ENCODE assay signal across 14 mouse cellular contexts in the genomic region with DNA sequence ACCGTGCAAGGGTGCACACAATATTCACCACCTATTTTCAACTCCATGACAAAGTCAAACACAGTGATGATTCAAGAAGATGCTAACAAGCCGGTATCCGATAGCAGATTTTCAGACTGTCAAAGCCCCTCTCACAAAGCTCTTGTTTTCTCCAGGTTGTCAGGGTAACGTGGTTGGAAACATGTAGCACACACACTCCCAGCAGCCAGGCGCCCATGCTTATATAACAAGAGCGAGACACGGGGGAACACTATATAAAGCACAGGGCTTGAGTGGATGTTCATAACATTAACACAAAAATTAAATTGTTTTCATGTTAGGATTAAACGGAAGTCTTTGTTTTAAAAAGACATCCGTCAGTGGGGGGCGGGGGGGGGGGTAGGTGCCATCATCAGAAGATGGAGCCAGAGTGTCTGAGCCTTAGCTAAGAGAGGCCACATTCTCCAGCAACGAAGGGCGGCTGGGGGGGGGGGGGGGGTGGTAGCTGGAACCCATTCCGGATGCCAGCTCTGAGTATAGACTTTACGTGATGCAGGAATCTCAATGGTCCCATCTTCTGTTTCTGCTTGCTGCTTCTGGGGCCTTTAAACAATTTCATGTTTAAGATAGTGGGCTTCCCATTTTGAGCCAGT.
DNase-seq lines count a peak whose midpoint lies in the region; ATAC-seq and TF ChIP-seq lines count a peak whose summit lies in the region.
"Had no signal": no experiment of that assay in that cellular context is flagged by ENCODE, and none has a peak within 500 bp of the region (broad histone marks: within the 10 kb centered on the region; RNA-seq: fewer than 3 reads in every experiment).

No protein-coding gene starts in this region.

- no peak for TF ChIP-seq CTCF in forebrain, postnatal 0 days (IDR thresholded peaks at IDR 0.05; ENCODE audit: low read depth)

- peaks cover 11% of the 10 kb centered on the region for H3K4me1 ChIP-seq in forebrain, postnatal 0 days (ENCODE audit: insufficient read depth)
- peaks cover 26% of the 10 kb centered on the region for H3K4me1 ChIP-seq in forebrain, embryonic 11.5 days (replicated peaks; ENCODE audit: control insufficient read depth, insufficient read depth, low read length)
- peaks cover 58% of the 10 kb centered on the region for H3K4me1 ChIP-seq in midbrain, embryonic 14.5 days (ENCODE audit: control insufficient read depth, insufficient read depth, low read length)
- H3K4me1 ChIP-seq in midbrain, embryonic 10.5 days, result peaks cover 63% of the 10 kb centered on the region

- H3K27ac ChIP-seq in forebrain, postnatal 0 days (ENCODE audit: low read depth, low read length), result no peak overlapping the region
- no peak overlapping the region for H3K27ac ChIP-seq in forebrain, embryonic 11.5 days (ENCODE audit: low read depth, low read length)
- H3K27ac ChIP-seq in midbrain, embryonic 14.5 days (replicated peaks; ENCODE audit: low read depth, low read length), result no peak overlapping the region; the same call in 1 of the 2 replicates
- H3K27ac ChIP-seq in midbrain, embryonic 10.5 days (replicated peaks), result no peak overlapping the region
- H3K27ac ChIP-seq: embryonic facial prominence, embryonic 12.5 days had no signal

- H3K9ac ChIP-seq in forebrain, postnatal 0 days, result no peak overlapping the region
- no peak overlapping the region for H3K9ac ChIP-seq in forebrain, embryonic 11.5 days (ENCODE audit: low read length)
- no peak overlapping the region for H3K9ac ChIP-seq in midbrain, embryonic 14.5 days (replicated peaks; ENCODE audit: low read length)
- H3K9ac ChIP-seq: embryonic facial prominence, embryonic 12.5 days had no signal

- H3K4me3 ChIP-seq in forebrain, postnatal 0 days (ENCODE audit: low read depth, low read length), result no peak overlapping the region
- no peak overlapping the region for H3K4me3 ChIP-seq in forebrain, embryonic 11.5 days (ENCODE audit: low read depth, low read length)
- no peak overlapping the region for H3K4me3 ChIP-seq in midbrain, embryonic 14.5 days (replicated peaks; ENCODE audit: low read depth, low read length)
- H3K4me3 ChIP-seq in midbrain, embryonic 10.5 days, result no peak overlapping the region
- H3K4me3 ChIP-seq: embryonic facial prominence, embryonic 12.5 days had no signal

- no peaks in the 10 kb centered on the region for H3K27me3 ChIP-seq in forebrain, postnatal 0 days (ENCODE audit: insufficient read depth, low read length)
- H3K27me3 ChIP-seq in forebrain, embryonic 11.5 days (ENCODE audit: control insufficient read depth, insufficient read depth, low read length), result no peaks in the 10 kb centered on the region
- no peaks in the 10 kb centered on the region for H3K27me3 ChIP-seq in midbrain, embryonic 14.5 days (ENCODE audit: control insufficient read depth, insufficient read depth, low read length)
- H3K27me3 ChIP-seq in midbrain, embryonic 10.5 days (ENCODE audit: low read depth, poor library complexity, severe bottlenecking), result no peaks in the 10 kb centered on the region
- H3K27me3 ChIP-seq: embryonic facial prominence, embryonic 12.5 days had no signal

- H3K9me3 ChIP-seq in forebrain, postnatal 0 days (ENCODE audit: low read length), result no peaks in the 10 kb centered on the region
- no peaks in the 10 kb centered on the region for H3K9me3 ChIP-seq in forebrain, embryonic 11.5 days (ENCODE audit: control insufficient read depth, low read length)
- H3K9me3 ChIP-seq in midbrain, embryonic 14.5 days (ENCODE audit: control insufficient read depth, low read length), result no peaks in the 10 kb centered on the region
- no peaks in the 10 kb centered on the region for H3K9me3 ChIP-seq in midbrain, embryonic 10.5 days (replicated peaks)
- H3K9me3 ChIP-seq: embryonic facial prominence, embryonic 12.5 days had no signal

- WGBS in forebrain, postnatal 0 days, result 41% methylated on average over 14 of the region's 14 CpGs
- 75% methylated on average over 14 of the region's 14 CpGs for WGBS in forebrain, embryonic 11.5 days
- 58% methylated on average over 14 of the region's 14 CpGs for WGBS in midbrain, embryonic 14.5 days
- WGBS in midbrain, embryonic 10.5 days, result 86% methylated on average over 14 of the region's 14 CpGs

- no peaks in the 10 kb centered on the region for H3K36me3 ChIP-seq in forebrain, postnatal 0 days (ENCODE audit: insufficient read depth)
- no peaks in the 10 kb centered on the region for H3K36me3 ChIP-seq in forebrain, embryonic 11.5 days (ENCODE audit: control insufficient read depth, insufficient read depth, low read length)
- H3K36me3 ChIP-seq in midbrain, embryonic 14.5 days (ENCODE audit: control insufficient read depth, insufficient read depth, low read length), result no peaks in the 10 kb centered on the region
- H3K36me3 ChIP-seq in midbrain, embryonic 10.5 days, result no peaks in the 10 kb centered on the region
- H3K36me3 ChIP-seq: embryonic facial prominence, embryonic 12.5 days had no signal

- DNase-seq in forebrain, postnatal 0 days, result peak; percentile 83
- DNase-seq in forebrain, embryonic 11.5 days (ENCODE audit: low spot score), result no peak
- DNase-seq in midbrain, embryonic 14.5 days, result peak; percentile 68
- DNase-seq in midbrain, embryonic 10.5 days (ENCODE audit: low spot score), result no peak
- DNase-seq in layer of hippocampus, postnatal 36 days, result peak; percentile 38 to 55
- peak; percentile 79 to 86 for DNase-seq in right cerebral cortex, postnatal 10 days (ENCODE audit: low spot score in 2 of 2)
- DNase-seq in thymus, postnatal 36 days, result no peak
- DNase-seq in thymus, postnatal 25 days, result no peak
- DNase-seq: kidney, postnatal 36 days; liver; thymus, postnatal 14 days had no signal

- ATAC-seq in forebrain, postnatal 0 days, result peak; percentile 89
- no peak for ATAC-seq in forebrain, embryonic 11.5 days (replicated peaks; ENCODE audit: low FRiP score)
- no peak for ATAC-seq in midbrain, embryonic 14.5 days (ENCODE audit: low FRiP score, low TSS enrichment)
- ATAC-seq: inflammation-experienced regulatory T-cells, adult 6 months had no signal

- no peak overlapping the region for H3K4me2 ChIP-seq in forebrain, postnatal 0 days (ENCODE audit: low read depth)
- no peak overlapping the region for H3K4me2 ChIP-seq in forebrain, embryonic 11.5 days (ENCODE audit: low read depth, low read length, severe bottlenecking)
- no peak overlapping the region for H3K4me2 ChIP-seq in midbrain, embryonic 14.5 days (ENCODE audit: low read length)
- H3K4me2 ChIP-seq: embryonic facial prominence, embryonic 12.5 days; heart, embryonic 11.5 days had no signal

Comparison
In these comparisons a context has a peak if more than half of its experiments do, and no peak if none do; other contexts are left out.
1. DNase-seq: peak in forebrain, postnatal 0 days (single experiment), midbrain, embryonic 14.5 days (single experiment), layer of hippocampus, postnatal 36 days (2 of 2) and right cerebral cortex, postnatal 10 days (2 of 2); none in forebrain, embryonic 11.5 days (single experiment), midbrain, embryonic 10.5 days (single experiment), thymus, postnatal 36 days (0 of 2) and thymus, postnatal 25 days (single experiment).